ENCODE assay signal across 9 mouse cellular contexts in the genomic region with DNA sequence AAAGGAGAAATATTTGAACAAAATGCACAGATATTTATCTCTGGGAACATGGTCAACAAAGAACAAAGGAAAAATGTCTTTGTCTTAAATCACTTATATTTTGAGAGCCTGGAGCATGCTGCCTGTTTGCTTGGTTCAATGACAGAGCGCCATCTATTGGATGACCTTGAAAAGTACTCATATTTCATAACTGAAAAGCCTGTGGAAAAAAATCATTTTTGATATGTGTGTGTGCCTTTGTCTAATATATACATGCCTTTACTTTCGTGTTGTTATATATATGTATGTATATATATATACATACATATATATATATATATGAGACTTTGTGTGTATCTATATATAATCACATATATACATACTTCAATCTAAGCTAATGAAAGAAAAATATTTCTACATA.
DNase-seq lines count a peak whose midpoint lies in the region; ATAC-seq lines count a peak whose summit lies in the region.
"Had no signal": no experiment of that assay in that cellular context is flagged by ENCODE, and none has a peak within 500 bp of the region (broad histone marks: within the 10 kb centered on the region; RNA-seq: fewer than 3 reads in every experiment).

No protein-coding gene starts in this region.

- intact Hi-C loops in left cerebral cortex, postnatal 25 days (cut with DNase I): no loop called here

- 14% methylated on average over 2 of the region's 2 CpGs for WGBS in kidney, embryonic 16.5 days

- H3K9ac ChIP-seq in kidney, embryonic 16.5 days (replicated peaks; ENCODE audit: low read length): no peak overlapping the region
- H3K9ac ChIP-seq: stomach, embryonic 15.5 days had no signal

- no peaks in the 10 kb centered on the region for H3K36me3 ChIP-seq in kidney, embryonic 16.5 days (ENCODE audit: insufficient read depth, low read length)
- H3K36me3 ChIP-seq: stomach, embryonic 15.5 days had no signal

- ATAC-seq in kidney, embryonic 16.5 days (ENCODE audit: low FRiP score, low TSS enrichment): peak; percentile 31; the same call in 1 of the 2 replicates
- no peak for ATAC-seq in monocyte, adult 5-6 weeks (replicated peaks; ENCODE audit: insufficient number of reproducible peaks, low FRiP score, low TSS enrichment, poor library complexity, severe bottlenecking)

- H3K27ac ChIP-seq in kidney, embryonic 16.5 days (ENCODE audit: low read length): no peak overlapping the region
- H3K27ac ChIP-seq: stomach, embryonic 15.5 days had no signal

- H3K4me2 ChIP-seq in kidney, embryonic 16.5 days (replicated peaks; ENCODE audit: low read depth, low read length): no peak overlapping the region
- H3K4me2 ChIP-seq: stomach, embryonic 15.5 days had no signal

- H3K9me3 ChIP-seq in kidney, embryonic 16.5 days (ENCODE audit: low read length): no peaks in the 10 kb centered on the region
- H3K9me3 ChIP-seq: stomach, embryonic 15.5 days had no signal

- no peak overlapping the region for H3K4me3 ChIP-seq in kidney, embryonic 16.5 days (ENCODE audit: low read length)
- H3K4me3 ChIP-seq: stomach, embryonic 15.5 days had no signal

- H3K27me3 ChIP-seq in kidney, embryonic 16.5 days (ENCODE audit: insufficient read depth, low read length): no peaks in the 10 kb centered on the region
- H3K27me3 ChIP-seq: stomach, embryonic 15.5 days had no signal

- no peaks in the 10 kb centered on the region for H3K4me1 ChIP-seq in kidney, embryonic 16.5 days (ENCODE audit: insufficient read depth, low read length)
- H3K4me1 ChIP-seq: stomach, embryonic 15.5 days had no signal

- no peak for DNase-seq in kidney, adult 8-10 months
- peak; percentile 20 for DNase-seq in ES-CJ7 (ENCODE audit: low read depth, low spot score)
- peak; percentile 2 for DNase-seq in c-Kit-positive CD71-positive TER-119-negative erythroid progenitor cells, embryonic 14.5 days (ENCODE audit: low read depth)
- peak; percentile 9 to 13 for DNase-seq in left cerebral cortex, postnatal 25 days (ENCODE audit: low spot score in 2 of 2)
- peak; percentile 5 for DNase-seq in telencephalon, adult 2 months (ENCODE audit: low read depth, low spot score)
- no peak for DNase-seq in adrenal gland, adult 8-10 months

Comparison
In these comparisons a context has a peak if more than half of its experiments do, and no peak if none do; other contexts are left out.
1. DNase-seq: peak in ES-CJ7 (single experiment), c-Kit-positive CD71-positive TER-119-negative erythroid progenitor cells, embryonic 14.5 days (single experiment), left cerebral cortex, postnatal 25 days (2 of 2) and telencephalon, adult 2 months (single experiment); none in kidney, adult 8-10 months (0 of 2) and adrenal gland, adult 8-10 months (single experiment).